Mouse (Mus musculus): ENCODE results near the gene Nosip. TPM values are rescaled to one million over a fixed set of nuclear protein-coding genes. Genes with fewer than 3 reads are reported as not detected.

Gene Nosip
- total and polyA plus RNA-seq, 3 experiments: 72.4 to 86.8 (median 81.4) TPM

DNA sequence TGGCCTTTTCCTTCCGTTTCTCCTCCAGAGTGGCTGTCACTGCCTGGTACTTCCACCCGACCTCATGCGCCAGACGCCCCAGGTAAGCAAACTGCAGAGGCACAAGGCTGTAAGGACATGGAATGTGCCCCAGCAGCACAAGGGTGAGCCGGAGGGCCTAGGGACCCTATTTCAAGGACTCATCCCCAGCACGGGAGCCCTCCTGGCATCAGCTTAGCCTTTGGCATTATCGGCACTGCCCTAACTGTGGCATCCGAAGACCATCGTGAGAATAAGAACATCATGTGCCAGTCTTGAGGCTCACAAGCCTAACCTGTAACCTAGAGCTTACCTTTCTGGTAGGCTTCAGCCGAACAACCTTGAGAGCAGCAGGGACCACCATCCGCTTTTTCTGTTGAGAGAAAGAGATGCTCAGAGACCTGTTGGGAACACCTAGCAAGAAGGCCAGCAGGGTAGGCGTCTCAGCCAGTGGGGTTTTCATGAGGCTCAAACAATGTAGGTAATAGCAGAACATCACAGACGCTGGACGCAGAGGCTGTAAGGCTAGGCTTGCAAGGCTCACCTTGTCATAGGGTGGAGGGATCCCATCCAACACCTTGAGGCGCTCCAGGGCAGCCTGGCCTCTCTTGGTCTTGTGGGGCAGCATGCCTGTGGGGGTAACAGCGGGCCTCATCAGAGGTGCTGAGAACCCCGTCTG is 64.1 kb downstream of the Nosip start:
- peak overlapping the region; percentile 68 for H3K4me2 ChIP-seq (ENCODE audit: insufficient read depth, low read depth, poor library complexity, severe bottlenecking)
- H3K27ac ChIP-seq (ENCODE audit: insufficient read depth, low read depth): peak overlapping the region; percentile 93
- H3K4me1 ChIP-seq (ENCODE audit: control insufficient read depth in 1 of 2, insufficient read depth in 2 of 2): peaks cover 12 to 37% of the 10 kb centered on the region in 2 experiments
- in situ Hi-C loops (cut with MboI; ENCODE audit: low pct_ligation_motif_present, low pct_unique_long_range_greater_than_20kb, low sequenced_read_pairs): loop anchor here (5.0 kb wide), 1 partner anchor 44 kb away; no protein-coding TSS in a partner anchor
- no peak for DNase-seq (ENCODE audit: extremely low read depth)
- peak overlapping the region; percentile 100 for H3K9ac ChIP-seq (ENCODE audit: insufficient read depth, low read depth)
- H3K4me3 ChIP-seq (replicated peaks in 1 of 3; ENCODE audit: low read depth in 2 of 3, low read length in 2 of 3, poor library complexity in 1 of 3): peak overlapping the region; percentile 93 to 100 (median 94)
- no peaks in the 10 kb centered on the region for H3K9me3 ChIP-seq (replicated peaks; ENCODE audit: low read length)
- H3K27me3 ChIP-seq (replicated peaks): no peaks in the 10 kb centered on the region
- H3K36me3 ChIP-seq (replicated peaks in 1 of 2; ENCODE audit: control insufficient read depth in 1 of 2, insufficient read depth in 1 of 2, low read length in 1 of 2): peaks cover 40 to 56% of the 10 kb centered on the region in 2 experiments
- dilution Hi-C loops (cut with MboI; ENCODE audit: extremely low pct_ligation_motif_present, extremely low pct_unique_long_range_greater_than_20kb, low sequenced_read_pairs): no loop called here
- TF ChIP-seq ZMIZ1 (IDR thresholded peaks at IDR 0.05; ENCODE audit: low read depth, low read length) (peak; percentile 24; the same call in 1 of the 2 replicates), KAT2A (IDR thresholded peaks at IDR 0.05; ENCODE audit: insufficient replicate concordance, low read length) (0 out of 2 replicates have a peak, but pooled peaks have one; percentile 16), SIN3A (IDR thresholded peaks at IDR 0.05; ENCODE audit: low read length) (no peak; the same call in 1 of the 2 replicates), ZKSCAN1 (IDR thresholded peaks at IDR 0.05; ENCODE audit: borderline replicate concordance, low read depth, low read length) (no peak), SMC3 (IDR thresholded peaks at IDR 0.05; ENCODE audit: low read depth, low read length) (no peak), POLR2A (IDR thresholded peaks at IDR 0.05; ENCODE audit: low read depth, low read length) (no peak; the same call in 1 of the 2 replicates), BHLHE40 (IDR thresholded peaks at IDR 0.05; ENCODE audit: low read depth, low read length) (no peak), CHD1 (IDR thresholded peaks at IDR 0.05; ENCODE audit: low read depth, low read length) (0 out of 2 replicates have a peak, but pooled peaks have one; percentile 79), NRF1 (IDR thresholded peaks at IDR 0.05; ENCODE audit: low read depth, low read length) (no peak), ETS1 (conservative IDR thresholded peaks at IDR 0.05; ENCODE audit: low read depth, low read length) (no peak), RAD21 (IDR thresholded peaks at IDR 0.05; ENCODE audit: low read depth, low read length) (no peak), CTCF (conservative IDR thresholded peaks at IDR 0.05 in 1 of 2, IDR thresholded peaks at IDR 0.05 in 1 of 2; ENCODE audit: low read depth in 2 of 2, low read length in 2 of 2) (no peak), JUND (conservative IDR thresholded peaks at IDR 0.05; ENCODE audit: low read depth, low read length) (no peak)
- peaks cover 44% of the 10 kb centered on the region for H3K79me2 ChIP-seq (replicated peaks; ENCODE audit: control insufficient read depth, extremely low read depth, insufficient read depth, poor library complexity, severe bottlenecking)

DNA sequence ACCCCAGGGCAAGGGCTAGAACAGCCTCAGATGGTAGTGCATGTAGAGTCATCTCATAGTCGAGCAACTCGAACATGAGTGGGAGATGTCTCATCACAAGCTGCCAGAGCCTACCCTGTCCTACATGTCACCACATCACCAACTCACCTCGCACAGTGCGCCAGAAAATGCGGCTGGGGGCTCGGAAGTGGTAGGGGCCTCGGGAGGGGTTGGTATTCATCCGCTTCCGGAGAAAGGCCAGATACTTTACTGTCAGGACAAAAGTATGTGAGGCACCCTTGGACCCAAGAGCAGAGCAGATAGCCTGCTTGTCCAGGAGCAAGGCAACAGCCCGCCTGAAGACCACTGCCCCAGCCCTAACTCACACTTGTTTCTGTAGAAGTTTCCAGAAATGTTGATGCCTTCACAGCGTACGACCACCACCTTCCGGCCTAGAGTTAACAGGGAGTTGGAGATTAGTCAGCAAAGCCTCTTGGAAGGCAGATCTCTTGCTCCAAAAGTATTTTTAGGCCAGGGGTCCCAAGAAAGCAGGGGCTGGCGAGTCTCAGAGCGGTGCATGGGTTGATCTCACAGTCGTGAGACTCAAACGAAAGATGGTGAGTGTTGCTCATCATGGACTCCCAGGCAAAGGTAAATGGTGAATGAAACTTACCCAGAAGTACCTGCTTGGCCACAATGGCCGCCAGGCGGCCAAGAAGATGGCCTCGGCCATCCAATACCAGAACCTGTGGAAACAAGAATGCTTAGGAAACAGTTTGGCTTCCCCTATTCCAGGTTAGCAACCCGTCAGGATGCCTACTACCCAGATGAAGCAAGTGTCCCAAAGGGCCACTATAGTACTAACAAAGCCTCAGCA is 64.8 kb downstream of the Nosip start:
- dilution Hi-C loops (cut with MboI; ENCODE audit: extremely low pct_ligation_motif_present, extremely low pct_unique_long_range_greater_than_20kb, low sequenced_read_pairs) (no loop called here), in situ Hi-C loops (cut with MboI; ENCODE audit: low pct_ligation_motif_present, low pct_unique_long_range_greater_than_20kb, low sequenced_read_pairs) (loop anchor here (5.0 kb wide), 1 partner anchor 45 kb away; no protein-coding TSS in a partner anchor)
- Histone ChIP-seq H3K27ac (ENCODE audit: insufficient read depth, low read depth) (peak overlapping the region; percentile 93), H3K9me3 (replicated peaks; ENCODE audit: low read length) (no peaks in the 10 kb centered on the region), H3K4me1 (ENCODE audit: control insufficient read depth in 1 of 2, insufficient read depth in 2 of 2) (peaks cover 12 to 29% of the 10 kb centered on the region in 2 experiments), H3K4me2 (ENCODE audit: insufficient read depth, low read depth, poor library complexity, severe bottlenecking) (peak overlapping the region; percentile 68), H3K79me2 (replicated peaks; ENCODE audit: control insufficient read depth, extremely low read depth, insufficient read depth, poor library complexity, severe bottlenecking) (peaks cover 44% of the 10 kb centered on the region), H3K36me3 (replicated peaks in 1 of 2; ENCODE audit: control insufficient read depth in 1 of 2, insufficient read depth in 1 of 2, low read length in 1 of 2) (peaks cover 32 to 55% of the 10 kb centered on the region in 2 experiments), H3K9ac (ENCODE audit: insufficient read depth, low read depth) (peak overlapping the region; percentile 100), H3K27me3 (replicated peaks) (no peaks in the 10 kb centered on the region), H3K4me3 (replicated peaks in 1 of 3; ENCODE audit: low read depth in 2 of 3, low read length in 2 of 3, poor library complexity in 1 of 3) (peak overlapping the region; percentile 93 to 100 (median 94))
- no peak for TF ChIP-seq ZNF384 (IDR thresholded peaks at IDR 0.05; ENCODE audit: low read depth, low read length)
- 0 out of 2 replicates have a peak, but pooled peaks have one; percentile 26 for TF ChIP-seq IRF4 (IDR thresholded peaks at IDR 0.05; ENCODE audit: low read depth, low read length)
- TF ChIP-seq TBP (conservative IDR thresholded peaks at IDR 0.05; ENCODE audit: low read depth, low read length): peak; percentile 61; the same call in 1 of the 2 replicates
- peak; percentile 50; the same call in 1 of the 2 replicates for TF ChIP-seq POLR2A (IDR thresholded peaks at IDR 0.05; ENCODE audit: low read depth, low read length)
- TF ChIP-seq CHD2 (IDR thresholded peaks at IDR 0.05; ENCODE audit: low read length): peak; percentile 22; the same call in 1 of the 2 replicates
- TF ChIP-seq SIN3A (IDR thresholded peaks at IDR 0.05; ENCODE audit: low read length): no peak
- no peak for TF ChIP-seq EP300 (IDR thresholded peaks at IDR 0.05; ENCODE audit: low read length)
- TF ChIP-seq CTCF (conservative IDR thresholded peaks at IDR 0.05 in 1 of 2, IDR thresholded peaks at IDR 0.05 in 1 of 2; ENCODE audit: low read depth in 2 of 2, low read length in 2 of 2): peak in 1 of 2 experiments; percentile 20; a peak in 1 of 4 replicates
- TF ChIP-seq TCF12 (IDR thresholded peaks at IDR 0.05; ENCODE audit: low read depth, low read length): 0 out of 2 replicates have a peak, but pooled peaks have one; percentile 27
- peak; percentile 48 for TF ChIP-seq NRF1 (IDR thresholded peaks at IDR 0.05; ENCODE audit: low read depth, low read length)
- DNase-seq (ENCODE audit: extremely low read depth): peak; percentile 41

All from CH12.LX (cell line).